Mouse (Mus musculus) adrenal gland, adult 8-10 months (tissue): ENCODE measurements around the gene Taf11. TPM values are rescaled to one million over a fixed set of nuclear protein-coding genes. Genes with fewer than 3 reads are reported as not detected.

Source experiments
- DNase-seq: peaks from one replicate; pipeline ENCODE4 v3.0.0; 2022
- total RNA-seq, 4 experiments: library from RNA; stranded (reverse); gene quantifications; 2 replicates each; pipeline ENCODE4 v1.2.4; 2022

The Taf11 gene
- 10 to 100 TPM; 34.3 to 42.2 (median 35.7) TPM for total RNA-seq

DNA sequence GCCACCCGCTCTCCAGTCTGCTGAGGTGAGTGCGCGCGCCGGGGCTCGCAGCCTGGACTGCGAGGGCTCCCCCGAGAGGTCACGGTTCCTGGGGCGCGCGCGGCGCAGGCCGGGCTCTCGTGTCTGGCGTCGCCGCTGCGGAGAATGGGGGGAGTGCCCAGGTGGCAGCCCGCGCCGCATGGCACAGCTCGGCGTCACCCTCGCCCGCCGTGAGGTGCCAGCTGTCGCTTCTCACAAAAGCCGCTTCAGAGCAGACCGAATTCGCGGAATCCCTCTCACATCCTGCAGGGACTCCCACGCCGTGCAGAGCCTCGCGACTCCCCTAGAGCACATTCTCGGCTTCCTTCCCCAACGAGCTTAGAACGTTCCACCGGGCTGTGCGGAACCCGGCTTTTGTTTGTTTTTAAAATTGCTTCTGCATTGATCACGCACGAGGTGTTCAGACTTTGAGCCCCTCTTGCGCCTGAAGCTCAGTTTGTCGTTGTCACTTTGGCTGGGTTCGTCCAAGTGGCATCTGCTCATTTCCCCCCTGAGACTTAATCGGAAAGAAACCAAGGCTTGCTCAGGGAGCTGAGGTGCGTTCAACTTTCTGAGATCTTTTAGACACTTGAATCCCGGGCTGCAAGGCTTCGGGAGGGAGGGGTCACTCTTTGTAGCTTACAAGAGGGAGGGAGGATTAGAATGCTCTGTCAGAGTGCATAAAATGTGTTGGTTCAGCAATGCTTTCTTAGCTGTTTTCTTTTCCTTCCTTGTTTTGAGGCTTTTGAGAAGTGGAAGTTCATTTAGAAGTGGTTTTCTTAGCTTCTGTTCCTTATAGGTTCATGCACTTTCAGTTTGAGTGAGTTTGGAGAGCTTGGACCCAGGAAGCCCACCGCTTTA, at the start of gene Taf11:
TSS of gene Taf11 (minus strand) at position 223 of the 879 bp plus-strand sequence.
- peak; percentile 47 for DNase-seq

DNA sequence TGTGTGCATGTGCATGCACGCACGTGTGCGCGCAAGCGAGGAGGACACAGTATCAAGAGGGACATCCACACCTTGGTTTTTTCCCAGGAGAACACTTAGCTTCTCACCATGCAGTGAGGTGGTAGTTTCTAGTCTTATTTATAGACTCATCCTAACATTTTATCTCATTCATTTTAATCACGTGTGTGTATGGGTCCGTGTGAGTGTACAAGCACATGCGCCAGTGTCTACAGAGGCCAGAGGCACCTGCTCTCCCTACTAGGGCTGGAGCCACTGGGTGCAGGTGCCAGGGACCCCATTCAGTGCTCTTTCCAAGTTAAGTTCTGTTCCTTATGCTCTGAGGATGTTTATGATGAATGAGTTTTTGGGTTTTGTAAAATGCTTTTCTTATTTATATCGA, 48.0 kb upstream of the Taf11 start:
- no peak for DNase-seq

DNA sequence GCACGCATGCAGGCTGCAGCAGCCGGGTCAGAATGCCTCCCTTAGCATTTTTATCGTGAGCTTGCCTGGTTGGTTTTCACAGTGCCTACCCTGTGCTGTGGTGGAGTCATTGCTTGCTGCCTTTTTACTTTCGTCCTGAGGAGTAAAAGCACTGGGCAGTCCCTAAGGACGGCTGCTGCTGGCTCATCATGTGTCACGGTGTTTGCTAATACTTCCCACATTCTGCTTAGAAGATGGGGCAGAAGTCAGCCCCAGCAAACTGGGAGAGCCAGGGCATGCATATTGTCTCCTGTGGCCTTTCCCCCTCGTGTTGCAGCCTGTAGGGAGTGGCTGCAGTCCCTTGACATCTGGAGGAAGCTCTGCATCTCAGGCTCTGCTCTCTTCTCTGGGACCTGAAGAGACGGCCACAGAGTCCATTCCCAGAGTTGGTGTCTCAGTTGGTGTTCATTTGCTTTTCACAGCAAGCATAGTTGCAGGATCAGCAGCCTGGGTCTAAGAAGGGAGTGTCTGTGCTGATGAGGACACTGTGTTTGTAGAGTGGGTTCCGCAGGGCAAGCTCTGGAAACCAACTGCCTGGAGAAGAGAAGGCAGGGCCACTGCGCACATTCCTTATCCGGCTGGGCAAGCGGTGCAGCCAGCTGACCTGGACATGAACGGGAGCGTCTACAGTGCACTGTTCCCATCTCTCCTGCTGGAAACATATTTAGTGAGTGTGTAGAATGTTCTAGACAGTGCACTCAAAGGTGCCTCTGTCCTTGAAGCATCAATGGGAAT, 45.2 kb upstream of the Taf11 start:
- DNase-seq: no peak

DNA sequence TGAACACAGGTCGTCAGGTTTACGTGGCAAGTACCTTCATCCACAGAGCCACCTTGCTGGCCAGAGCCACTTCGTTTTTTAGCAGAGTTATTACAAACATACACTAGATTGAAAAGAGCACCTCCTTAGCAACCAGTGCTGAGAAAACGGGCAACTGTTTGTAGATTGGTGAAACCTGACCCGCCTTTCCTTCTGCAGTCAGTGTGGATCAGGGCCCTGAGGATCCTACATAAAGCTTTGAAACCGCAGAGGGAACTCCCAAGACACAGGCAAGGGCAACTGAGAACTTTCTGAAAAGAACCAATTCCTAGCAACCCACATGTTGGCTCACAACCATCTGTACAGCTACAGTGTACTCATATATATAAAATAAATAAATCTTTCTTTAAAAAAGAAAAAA, 43.5 kb upstream of the Taf11 start:
- no peak for DNase-seq

DNA sequence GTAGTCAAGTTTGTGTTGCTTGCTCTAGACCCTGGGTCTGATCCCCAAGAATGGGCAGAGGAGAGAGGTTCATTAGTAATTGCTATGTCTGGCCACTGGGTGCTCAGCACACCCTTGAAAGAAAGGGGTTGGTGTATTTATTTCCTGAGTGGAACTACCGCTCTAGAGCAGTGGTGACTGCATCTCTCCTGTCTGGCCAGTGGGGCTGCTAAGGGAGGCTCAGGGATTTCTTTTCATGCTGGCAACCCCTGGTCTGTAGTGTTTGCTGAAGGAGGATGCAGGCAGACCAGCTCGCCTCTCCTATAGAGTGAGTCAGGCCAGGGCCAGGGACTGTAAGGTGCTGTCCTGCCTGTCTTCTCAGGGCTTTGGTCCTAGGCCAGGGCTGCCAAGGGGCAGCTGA, 37.5 kb upstream of the Taf11 start:
- DNase-seq: no peak

DNA sequence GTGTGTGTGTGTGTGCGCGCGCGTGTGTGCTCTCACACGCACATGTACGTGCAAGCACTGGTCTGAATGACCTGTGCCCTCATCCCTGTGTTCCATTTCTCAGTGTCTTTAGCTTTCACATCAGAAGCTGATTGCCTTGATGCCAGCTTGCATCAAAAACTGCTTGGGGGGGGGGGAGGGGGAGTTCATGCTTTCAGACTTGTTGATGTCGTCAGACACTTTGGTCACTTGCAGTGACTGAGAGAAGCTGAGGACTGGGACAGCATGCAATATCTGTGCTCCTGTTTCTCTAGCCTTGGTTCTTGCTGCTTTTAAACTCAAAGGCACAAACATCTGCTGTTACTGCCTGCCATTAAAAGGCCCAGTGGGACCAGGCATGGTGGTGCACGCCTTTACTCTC, 36.7 kb upstream of the Taf11 start:
- DNase-seq: no peak

- peak; percentile 45 for DNase-seq
Measured at GRCm38 (mm10) chr17:27945546-27946216, 36.0 kb upstream of the Taf11 start.

GRCm38 (mm10) chr17:27942131-27942530, 32.5 kb upstream of the Taf11 start:
- DNase-seq: no peak

GRCm38 (mm10) chr17:27941698-27942097, 32.1 kb upstream of the Taf11 start:
- no peak for DNase-seq

GRCm38 (mm10) chr17:27941178-27941577, 31.5 kb upstream of the Taf11 start:
- no peak for DNase-seq

DNA sequence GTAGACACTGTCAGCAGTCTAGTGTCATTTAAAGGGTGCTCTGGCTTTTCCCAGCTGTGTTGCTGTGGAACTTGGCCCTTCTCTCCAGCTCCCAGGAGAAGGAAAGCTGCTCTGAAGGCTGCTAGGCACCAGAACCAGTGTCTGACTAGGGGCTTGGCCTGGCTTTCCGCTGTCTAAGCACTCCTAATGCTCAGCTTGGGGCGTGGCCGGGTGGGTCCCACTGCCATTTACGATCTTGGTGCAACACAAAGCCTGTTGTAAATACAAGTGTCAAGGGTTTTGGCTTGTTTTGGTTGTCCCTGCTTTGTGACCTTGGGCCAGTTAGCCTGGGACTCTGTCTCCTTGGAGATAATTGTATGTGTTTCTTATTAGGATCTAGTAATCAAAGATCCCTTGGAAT, 30.7 kb upstream of the Taf11 start:
- DNase-seq: no peak

GRCm38 (mm10) chr17:27939028-27939427, 29.4 kb upstream of the Taf11 start:
- DNase-seq: no peak

DNA sequence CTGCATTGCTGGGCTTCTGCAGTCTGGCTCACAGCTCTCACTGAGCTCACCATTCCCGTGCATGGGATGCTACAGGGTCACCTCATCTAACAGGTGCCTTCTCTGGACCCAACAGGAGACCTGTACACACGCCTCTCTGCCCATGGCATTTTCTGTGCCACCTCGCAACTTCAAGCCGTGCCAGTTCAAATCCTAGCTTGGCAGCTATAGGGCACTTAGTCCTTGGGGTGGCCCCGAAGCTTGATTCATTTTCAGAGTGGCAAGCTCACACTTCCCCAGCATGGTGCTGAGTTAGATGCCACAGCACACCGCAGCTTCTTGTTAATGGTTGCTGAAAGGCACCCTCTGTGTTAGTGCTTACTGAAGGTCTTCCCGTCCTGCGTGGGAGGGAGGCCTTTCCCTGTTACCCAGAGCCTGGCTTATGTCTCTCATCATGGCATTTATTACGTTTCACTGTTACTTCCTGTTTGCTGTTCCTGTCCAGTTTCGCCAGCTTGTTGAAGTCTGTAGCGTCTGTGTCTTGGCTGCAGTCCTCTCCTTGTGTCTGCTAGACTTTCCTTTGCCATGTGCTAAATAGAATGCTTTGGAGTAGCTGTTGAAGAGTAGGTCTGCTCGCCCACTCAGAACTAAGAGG, 28.6 kb upstream of the Taf11 start:
- no peak for DNase-seq

DNA sequence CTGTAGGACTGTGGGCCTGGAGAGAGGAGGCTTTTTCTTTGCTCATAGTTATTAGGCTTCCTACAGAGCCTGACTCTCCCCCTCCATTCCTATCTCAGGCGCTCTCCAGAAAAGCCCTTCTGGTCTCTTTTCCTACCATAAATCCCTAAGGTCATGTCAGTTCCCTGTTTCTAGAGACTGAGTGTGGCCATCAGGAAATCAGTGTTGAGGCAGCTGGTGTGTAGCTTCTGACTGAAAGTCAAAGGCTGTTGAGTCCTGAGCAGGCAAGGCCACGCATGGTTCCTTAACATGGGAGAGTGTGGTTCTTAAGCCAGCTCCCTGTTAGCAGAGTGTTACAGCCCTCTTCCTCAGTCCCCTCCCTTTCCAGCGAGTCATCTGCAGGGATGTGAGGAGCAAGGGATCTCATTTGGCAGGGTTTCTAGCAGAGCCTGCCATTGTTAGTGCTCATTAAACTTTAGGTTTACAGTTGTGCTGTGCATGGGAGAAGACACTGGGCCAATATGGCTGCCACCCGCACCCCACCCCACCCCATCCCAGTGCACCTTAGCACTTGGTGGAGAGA, 27.5 kb upstream of the Taf11 start:
- DNase-seq: no peak

- no peak for DNase-seq
Measured at GRCm38 (mm10) chr17:27935091-27935490, 25.4 kb upstream of the Taf11 start.

DNA sequence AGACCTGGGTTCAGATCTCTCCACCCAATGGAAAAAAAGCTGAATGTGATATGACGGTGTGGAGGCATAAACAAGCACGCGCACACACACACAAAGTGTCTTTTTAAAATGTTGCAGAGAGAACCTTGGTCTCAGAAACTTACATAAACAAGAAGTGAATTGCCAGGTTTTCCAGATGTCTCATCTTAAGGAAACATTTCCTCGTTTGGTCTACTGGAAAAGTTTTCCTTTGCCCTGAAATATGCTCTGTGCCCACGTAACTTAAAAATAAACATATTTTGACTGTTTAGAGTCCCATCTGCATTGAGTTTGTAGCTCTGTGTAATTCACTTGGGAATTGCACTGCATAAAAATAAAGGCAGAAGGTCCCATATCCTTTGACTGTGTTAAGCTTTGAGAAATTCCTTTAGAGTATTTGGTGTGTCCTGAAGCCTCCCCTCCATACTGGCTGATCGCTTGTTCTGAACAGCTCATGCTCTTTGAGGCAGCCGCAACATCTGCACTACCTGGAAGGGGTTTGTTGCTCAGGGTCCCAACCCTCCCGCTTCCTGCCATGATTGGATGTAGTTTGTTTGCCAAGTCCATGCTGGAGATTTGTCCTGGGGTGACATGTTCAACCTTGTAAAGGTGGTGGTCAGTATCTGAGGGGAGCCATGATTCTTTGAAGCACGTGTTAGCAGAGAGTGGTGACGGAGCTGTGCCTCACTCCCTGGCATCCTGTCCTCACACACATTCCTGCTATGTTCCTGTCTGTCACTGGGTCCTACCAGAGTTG, 24.7 kb upstream of the Taf11 start:
- no peak for DNase-seq

DNA sequence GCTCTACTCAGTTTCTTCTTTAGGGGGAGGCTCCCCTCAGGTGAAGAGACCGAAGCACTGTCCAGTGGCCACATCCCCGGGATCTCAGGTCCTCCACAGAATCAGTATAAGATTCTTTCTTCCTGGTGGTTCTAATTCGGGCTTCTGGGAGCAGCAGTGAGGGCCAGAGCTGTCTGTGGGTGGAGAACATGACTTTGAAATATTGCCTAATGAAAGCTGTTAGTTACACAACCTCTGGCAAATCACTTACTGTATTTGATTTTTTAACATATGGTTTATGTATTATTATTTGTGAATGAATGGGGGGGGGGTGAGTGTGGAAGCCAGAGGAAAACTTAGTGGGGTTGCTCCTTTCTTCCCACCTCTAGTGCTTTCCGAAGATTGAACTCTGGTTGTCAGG, 22.2 kb upstream of the Taf11 start:
- no peak for DNase-seq

- no peak for DNase-seq
Measured at GRCm38 (mm10) chr17:27930291-27930690, 20.6 kb upstream of the Taf11 start.

DNA sequence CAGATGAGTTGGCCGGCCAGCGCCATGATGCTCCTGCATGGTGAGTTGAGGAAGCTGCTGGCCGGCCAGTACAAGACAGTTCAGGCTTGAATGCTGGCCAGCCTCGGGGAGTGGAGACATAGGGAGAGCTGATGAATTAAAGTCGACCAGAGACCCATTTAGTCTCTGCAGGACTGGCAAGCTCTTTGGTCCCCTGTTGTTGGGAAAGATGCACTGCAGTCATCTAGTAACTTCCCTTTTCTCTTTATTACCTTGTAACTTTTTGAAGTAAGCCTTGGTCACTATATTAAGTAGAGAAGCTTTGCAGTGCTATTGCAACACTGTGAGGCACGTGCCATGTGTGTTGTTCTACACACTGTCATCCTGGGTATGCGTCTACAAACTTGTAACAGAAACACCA, 15.9 kb upstream of the Taf11 start:
- DNase-seq: no peak

GRCm38 (mm10) chr17:27925054-27925453, 15.4 kb upstream of the Taf11 start:
- no peak for DNase-seq

- DNase-seq: no peak
Measured at GRCm38 (mm10) chr17:27922174-27922712, 12.6 kb upstream of the Taf11 start.
